Mouse (Mus musculus): Measurements from ENCODE around the gene Hgd. TPM values are rescaled to one million over a fixed set of nuclear protein-coding genes. Genes with fewer than 3 reads are reported as not detected.

Gene Hgd
- total RNA-seq, 1 experiment, result 0.40 TPM

DNA sequence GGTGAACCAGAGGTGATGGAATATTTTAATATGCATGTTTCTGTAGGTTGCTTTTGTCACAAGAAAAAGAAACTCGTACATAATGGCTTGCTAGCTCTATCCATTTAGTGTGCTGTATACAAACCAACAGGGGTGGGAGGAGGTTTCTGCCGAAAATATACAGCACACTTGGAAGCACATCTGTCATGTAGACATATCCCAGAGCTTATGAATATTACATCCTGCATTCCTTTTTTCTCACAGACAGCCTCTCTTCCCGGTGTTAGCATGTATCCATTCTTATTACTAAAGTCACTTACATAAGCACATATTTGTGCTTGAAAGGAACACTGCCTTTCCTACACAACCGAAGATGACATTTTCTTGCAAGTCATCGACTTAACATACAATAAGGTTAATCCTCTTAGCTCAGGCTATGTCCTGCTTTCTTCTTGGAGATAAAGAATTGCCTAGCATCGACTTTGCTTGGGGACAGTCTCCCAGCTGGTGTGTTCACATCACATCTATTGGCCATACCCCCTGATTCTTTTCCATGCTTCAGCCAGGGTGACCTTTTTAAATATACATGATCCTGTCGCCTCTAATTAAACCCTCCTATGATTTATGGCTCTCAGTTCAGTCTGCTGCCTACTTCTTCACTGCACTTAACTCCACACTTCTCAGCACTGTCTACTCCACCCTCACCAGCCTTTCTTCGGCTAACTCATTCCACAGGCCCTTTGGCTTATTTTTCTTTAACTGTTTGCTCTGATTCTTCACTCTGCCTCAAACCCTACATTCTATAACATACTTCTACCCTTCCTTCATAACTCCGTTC is 83.9 kb downstream of the Hgd start:
- no peak overlapping the region for H3K27ac ChIP-seq (ENCODE audit: insufficient read depth, low read depth, low read length, poor library complexity, severe bottlenecking)
- H3K9ac ChIP-seq (ENCODE audit: insufficient read depth, low read depth, low read length, poor library complexity, severe bottlenecking), result no peak overlapping the region
- no peak overlapping the region for H3K4me3 ChIP-seq (ENCODE audit: insufficient read depth in 1 of 2, low read depth in 1 of 2, low read length in 2 of 2, poor library complexity in 1 of 2, severe bottlenecking in 1 of 2)
- no peaks in the 10 kb centered on the region for H3K4me1 ChIP-seq (ENCODE audit: control insufficient read depth in 2 of 2, insufficient read depth in 2 of 2, low read length in 2 of 2, poor library complexity in 1 of 2)
- no peak for DNase-seq (ENCODE audit: low read depth, low spot score)
- H3K9me3 ChIP-seq (ENCODE audit: control insufficient read depth, insufficient read depth, low read depth, low read length), result no peaks in the 10 kb centered on the region
- in situ Hi-C loops (cut with MboI; ENCODE audit: low sequenced_read_pairs in 2 of 2, unreplicated experiment in 2 of 2), result no loop called here
- TF ChIP-seq CHD2 (IDR thresholded peaks at IDR 0.05; ENCODE audit: low read depth, low read length), result no peak
- TF ChIP-seq ZNF384 (IDR thresholded peaks at IDR 0.05; ENCODE audit: low read depth, low read length), result no peak
- no peak for TF ChIP-seq MAFK (IDR thresholded peaks at IDR 0.05; ENCODE audit: insufficient read depth, low read depth, low read length)
- no peak for TF ChIP-seq HCFC1 (IDR thresholded peaks at IDR 0.05; ENCODE audit: borderline replicate concordance, insufficient read depth, low read length)
- no peak for TF ChIP-seq ZC3H11A (IDR thresholded peaks at IDR 0.05; ENCODE audit: borderline replicate concordance, low read depth, low read length)
- no peaks in the 10 kb centered on the region for H3K36me3 ChIP-seq (ENCODE audit: control insufficient read depth, insufficient read depth, low read length, poor library complexity, severe bottlenecking)

- DNase-seq (ENCODE audit: low read depth, low spot score), result no peak
- Histone ChIP-seq H3K36me3 (ENCODE audit: control insufficient read depth, insufficient read depth, low read length, poor library complexity, severe bottlenecking) (no peaks in the 10 kb centered on the region), H3K9me3 (ENCODE audit: control insufficient read depth, insufficient read depth, low read depth, low read length) (no peaks in the 10 kb centered on the region), H3K27ac (ENCODE audit: insufficient read depth, low read depth, low read length, poor library complexity, severe bottlenecking) (no peak overlapping the region), H3K4me3 (ENCODE audit: insufficient read depth in 1 of 2, low read depth in 1 of 2, low read length in 2 of 2, poor library complexity in 1 of 2, severe bottlenecking in 1 of 2) (no peak overlapping the region), H3K9ac (ENCODE audit: insufficient read depth, low read depth, low read length, poor library complexity, severe bottlenecking) (no peak overlapping the region), H3K4me1 (ENCODE audit: control insufficient read depth in 2 of 2, insufficient read depth in 2 of 2, low read length in 2 of 2, poor library complexity in 1 of 2) (no peaks in the 10 kb centered on the region)
- TF ChIP-seq MAFK (IDR thresholded peaks at IDR 0.05; ENCODE audit: insufficient read depth, low read depth, low read length), result peak; percentile 68
- no peak for TF ChIP-seq ZC3H11A (IDR thresholded peaks at IDR 0.05; ENCODE audit: borderline replicate concordance, low read depth, low read length)
- TF ChIP-seq CHD2 (IDR thresholded peaks at IDR 0.05; ENCODE audit: low read depth, low read length), result no peak
- TF ChIP-seq HCFC1 (IDR thresholded peaks at IDR 0.05; ENCODE audit: borderline replicate concordance, insufficient read depth, low read length), result no peak
- TF ChIP-seq ZNF384 (IDR thresholded peaks at IDR 0.05; ENCODE audit: low read depth, low read length), result no peak
- in situ Hi-C loops (cut with MboI; ENCODE audit: low sequenced_read_pairs in 2 of 2, unreplicated experiment in 2 of 2), result no loop called here
Measured at GRCm38 (mm10) chr16:37665394-37665935, 85.5 kb downstream of the Hgd start.

DNA sequence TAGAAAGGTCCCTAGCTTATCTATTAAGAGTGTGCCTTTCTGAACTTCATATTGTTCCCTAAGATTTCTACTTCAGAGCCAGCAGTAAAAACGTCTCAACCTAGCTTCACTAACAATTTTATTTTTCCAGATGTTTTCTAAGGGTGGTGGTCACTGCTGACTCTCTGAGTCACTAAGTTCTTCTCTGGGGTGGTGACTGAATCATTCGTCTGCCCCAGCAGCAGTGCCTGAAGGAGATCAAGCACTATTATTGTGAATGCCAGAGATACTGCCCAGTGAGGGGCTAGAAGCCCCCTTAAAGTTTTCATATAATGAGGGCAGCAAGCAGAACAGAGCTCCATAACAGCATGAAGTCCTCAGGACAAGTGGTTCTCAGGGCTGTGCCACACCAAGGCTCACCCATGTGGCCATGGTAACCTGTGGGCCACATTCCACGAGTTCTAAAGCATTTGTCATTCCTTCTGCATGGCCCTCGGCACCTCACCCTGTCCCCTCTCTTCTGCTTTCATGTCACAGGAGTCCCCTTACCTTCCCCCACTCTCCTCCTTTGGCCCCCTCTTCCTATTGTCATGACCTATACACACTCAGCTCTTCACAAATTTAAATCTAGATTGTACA is 90.8 kb downstream of the Hgd start:
- in situ Hi-C loops (cut with MboI; ENCODE audit: low sequenced_read_pairs in 2 of 2, unreplicated experiment in 2 of 2), result no loop called here
- Histone ChIP-seq H3K9ac (ENCODE audit: insufficient read depth, low read depth, low read length, poor library complexity, severe bottlenecking) (no peak overlapping the region), H3K4me1 (ENCODE audit: control insufficient read depth in 2 of 2, insufficient read depth in 2 of 2, low read length in 2 of 2, poor library complexity in 1 of 2) (peaks cover 0 to 5% of the 10 kb centered on the region in 2 experiments; a peak in 2 of 4 replicates), H3K27ac (ENCODE audit: insufficient read depth, low read depth, low read length, poor library complexity, severe bottlenecking) (no peak overlapping the region), H3K4me3 (ENCODE audit: insufficient read depth in 1 of 2, low read depth in 1 of 2, low read length in 2 of 2, poor library complexity in 1 of 2, severe bottlenecking in 1 of 2) (no peak overlapping the region), H3K36me3 (ENCODE audit: control insufficient read depth, insufficient read depth, low read length, poor library complexity, severe bottlenecking) (no peaks in the 10 kb centered on the region), H3K9me3 (ENCODE audit: control insufficient read depth, insufficient read depth, low read depth, low read length) (no peaks in the 10 kb centered on the region)
- TF ChIP-seq ZC3H11A (IDR thresholded peaks at IDR 0.05; ENCODE audit: borderline replicate concordance, low read depth, low read length) (no peak), HCFC1 (IDR thresholded peaks at IDR 0.05; ENCODE audit: borderline replicate concordance, insufficient read depth, low read length) (no peak), CHD2 (IDR thresholded peaks at IDR 0.05; ENCODE audit: low read depth, low read length) (no peak), MAFK (IDR thresholded peaks at IDR 0.05; ENCODE audit: insufficient read depth, low read depth, low read length) (no peak), ZNF384 (IDR thresholded peaks at IDR 0.05; ENCODE audit: low read depth, low read length) (no peak)
- DNase-seq (ENCODE audit: low read depth, low spot score), result no peak

DNA sequence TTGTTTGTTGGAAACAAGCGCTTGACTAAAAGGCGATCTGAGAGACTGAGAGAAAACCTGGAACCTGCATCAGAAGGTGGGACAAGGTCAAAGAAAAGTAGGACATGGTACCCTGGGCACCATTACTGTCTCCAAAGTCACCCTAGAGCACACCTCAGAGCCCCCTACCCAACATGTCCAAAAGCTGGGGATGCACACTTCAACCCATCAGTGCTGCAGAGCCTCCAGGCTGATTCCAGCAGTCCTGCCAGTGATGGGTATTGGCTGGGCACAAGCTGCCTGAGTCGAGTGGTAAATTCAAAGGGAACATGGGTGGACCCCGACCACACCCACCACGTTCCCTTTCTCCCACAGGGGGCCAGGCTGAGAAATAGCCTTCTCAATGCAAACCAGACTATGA is 95.4 kb downstream of the Hgd start:
- H3K27ac ChIP-seq (ENCODE audit: insufficient read depth, low read depth, low read length, poor library complexity, severe bottlenecking), result no peak overlapping the region
- no peak overlapping the region for H3K4me3 ChIP-seq (ENCODE audit: insufficient read depth in 1 of 2, low read depth in 1 of 2, low read length in 2 of 2, poor library complexity in 1 of 2, severe bottlenecking in 1 of 2)
- peaks cover 0 to 10% of the 10 kb centered on the region in 2 experiments; a peak in 2 of 4 replicates for H3K4me1 ChIP-seq (ENCODE audit: control insufficient read depth in 2 of 2, insufficient read depth in 2 of 2, low read length in 2 of 2, poor library complexity in 1 of 2)
- no peak for DNase-seq (ENCODE audit: low read depth, low spot score)
- in situ Hi-C loops (cut with MboI; ENCODE audit: low sequenced_read_pairs in 2 of 2, unreplicated experiment in 2 of 2), result no loop called here
- no peaks in the 10 kb centered on the region for H3K9me3 ChIP-seq (ENCODE audit: control insufficient read depth, insufficient read depth, low read depth, low read length)
- H3K36me3 ChIP-seq (ENCODE audit: control insufficient read depth, insufficient read depth, low read length, poor library complexity, severe bottlenecking), result no peaks in the 10 kb centered on the region
- no peak for TF ChIP-seq ZC3H11A (IDR thresholded peaks at IDR 0.05; ENCODE audit: borderline replicate concordance, low read depth, low read length)
- no peak for TF ChIP-seq HCFC1 (IDR thresholded peaks at IDR 0.05; ENCODE audit: borderline replicate concordance, insufficient read depth, low read length)
- TF ChIP-seq CHD2 (IDR thresholded peaks at IDR 0.05; ENCODE audit: low read depth, low read length), result no peak
- no peak for TF ChIP-seq ZNF384 (IDR thresholded peaks at IDR 0.05; ENCODE audit: low read depth, low read length)
- TF ChIP-seq MAFK (IDR thresholded peaks at IDR 0.05; ENCODE audit: insufficient read depth, low read depth, low read length), result no peak
- H3K9ac ChIP-seq (ENCODE audit: insufficient read depth, low read depth, low read length, poor library complexity, severe bottlenecking), result no peak overlapping the region

All from ES-E14 (cell line).